Mouse (Mus musculus): ENCODE data around the gene 4930578C19Rik. TPM values are rescaled to one million over a fixed set of nuclear protein-coding genes. Genes with fewer than 3 reads are reported as not detected.
"Not testable (repeated sequence)": the region's sequence is repeated elsewhere in the genome, so short reads cannot be mapped to it uniquely, and the experiment has no call there.

4930578C19Rik gene
- total RNA-seq (2021), result 1 to 10 TPM; 1.5 to 1.8 TPM

DNA sequence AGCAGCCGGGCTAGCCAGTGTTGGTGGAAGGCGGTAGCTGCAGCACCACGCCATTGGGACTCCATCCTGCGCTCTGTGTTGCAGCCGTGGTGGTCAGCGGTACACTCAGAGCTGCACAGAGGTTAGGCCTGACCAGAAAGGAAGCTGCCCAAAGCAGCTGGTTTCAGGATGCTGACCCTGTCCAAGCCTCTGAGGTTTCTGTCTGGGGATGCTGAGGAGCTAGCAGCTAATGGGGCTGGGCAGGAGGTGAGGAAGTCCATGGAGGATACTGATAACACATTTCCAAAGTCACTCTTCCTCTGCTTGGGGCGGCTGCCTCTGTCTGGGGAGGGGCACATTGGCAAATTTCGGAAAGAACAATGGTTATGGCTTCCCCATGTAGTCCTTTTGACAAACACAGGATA, at the start of gene 4930578C19Rik:
Gene 4930578C19Rik, minus strand, starts transcription at position 200 of the 404 bp plus-strand sequence.
- no peak for DNase-seq
- intact Hi-C loops (cut with DNase I), result no loop called here

DNA sequence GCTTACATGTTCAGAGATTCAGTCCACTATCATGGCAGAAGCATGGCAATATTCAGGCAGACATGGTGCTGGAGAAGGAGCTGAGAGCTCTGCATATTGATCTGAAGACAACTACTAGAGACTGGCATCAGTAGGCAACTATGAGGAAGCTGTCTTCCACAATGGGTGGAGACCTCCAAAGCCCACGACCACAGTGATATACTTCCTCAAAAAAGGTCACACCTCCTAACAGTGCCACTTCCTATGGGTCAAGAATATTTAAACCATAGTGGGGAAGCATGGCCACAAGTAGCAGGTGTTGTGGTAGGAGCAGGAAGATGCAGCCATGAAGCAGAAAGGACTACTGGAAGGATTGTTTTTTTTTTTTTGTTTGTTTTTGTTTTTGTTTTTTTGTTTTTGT, 6.5 kb upstream of the 4930578C19Rik start:
- no peak for DNase-seq
- intact Hi-C loops (cut with DNase I), result no loop called here

DNA sequence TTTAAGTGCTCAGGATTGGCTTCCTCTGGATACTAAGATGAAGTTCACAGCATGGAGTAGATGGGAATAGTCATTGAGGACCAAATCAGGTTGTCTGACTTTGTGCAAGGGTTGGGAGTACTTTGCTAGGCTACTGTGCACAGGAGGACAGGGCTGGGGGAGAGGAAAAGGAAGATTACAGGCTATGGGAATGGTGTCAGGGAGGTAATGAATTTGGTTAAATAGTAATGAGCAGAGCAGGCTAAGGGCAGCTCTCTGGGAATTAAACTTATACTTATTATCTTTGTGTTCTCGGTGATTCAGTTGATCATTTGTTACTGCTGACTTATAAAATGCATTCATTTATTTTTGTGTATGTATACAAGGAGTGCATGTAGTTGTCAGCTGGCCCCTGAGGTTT, 1.7 kb upstream of the 4930578C19Rik start:
- DNase-seq, result no peak
- intact Hi-C loops (cut with DNase I), result no loop called here

GRCm38 (mm10) chrX:18451559-18451958, 9.6 kb downstream of the 4930578C19Rik start:
- peak; percentile 20 for DNase-seq

DNA sequence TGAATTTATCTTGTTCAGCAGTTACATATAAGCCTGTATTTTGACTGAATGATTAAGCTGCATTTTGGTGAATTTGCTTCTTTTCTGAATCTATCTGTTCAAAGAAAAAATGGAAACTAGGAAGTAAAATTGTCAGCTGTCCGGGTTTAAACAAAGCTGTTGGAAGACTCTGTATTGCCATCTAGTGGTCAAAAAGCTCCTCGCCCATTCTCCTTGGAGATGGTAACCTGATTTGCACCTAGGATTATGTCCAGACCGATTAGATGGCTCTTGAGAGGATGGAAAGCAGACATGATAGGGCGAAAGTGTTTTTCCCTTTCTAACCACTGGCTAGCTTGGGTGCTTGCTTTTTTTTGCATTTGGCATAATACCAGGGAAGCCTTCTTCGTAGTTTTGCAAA, 19.1 kb downstream of the 4930578C19Rik start:
- peak; percentile 37 for DNase-seq
- intact Hi-C loops (cut with DNase I), result loop anchor here (5.0 kb wide), 1 partner anchor 185 kb away; no protein-coding TSS in a partner anchor

More at GRCm38 (mm10) chrX:18451559-18451958, 9.6 kb downstream of the 4930578C19Rik start:
- intact Hi-C loops (cut with DNase I), result no loop called here

GRCm38 (mm10) chrX:18425451-18425850, 35.7 kb downstream of the 4930578C19Rik start:
- intact Hi-C loops (cut with DNase I), result no loop called here
- no peak for DNase-seq

DNA sequence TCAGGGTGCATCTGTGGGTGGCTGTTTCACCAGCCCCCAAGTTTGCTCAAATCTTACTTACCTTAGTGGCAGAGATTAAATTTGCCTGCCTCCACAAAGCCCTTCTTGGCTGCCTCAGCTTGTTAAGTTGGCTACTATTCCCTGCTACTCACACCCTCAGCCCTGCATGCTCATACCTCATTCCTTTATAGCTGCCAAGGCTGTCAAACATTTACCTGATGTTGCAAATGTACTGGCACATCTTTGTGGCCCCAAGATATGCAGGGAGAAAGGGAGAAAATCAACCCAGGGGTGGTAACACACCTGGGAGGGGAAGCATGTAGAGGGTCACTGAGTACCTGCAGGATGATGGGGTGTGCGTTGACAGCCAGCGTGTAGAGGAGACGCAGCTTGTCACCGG, 38.0 kb downstream of the 4930578C19Rik start:
- intact Hi-C loops (cut with DNase I), result no loop called here
- DNase-seq, result no peak

DNA sequence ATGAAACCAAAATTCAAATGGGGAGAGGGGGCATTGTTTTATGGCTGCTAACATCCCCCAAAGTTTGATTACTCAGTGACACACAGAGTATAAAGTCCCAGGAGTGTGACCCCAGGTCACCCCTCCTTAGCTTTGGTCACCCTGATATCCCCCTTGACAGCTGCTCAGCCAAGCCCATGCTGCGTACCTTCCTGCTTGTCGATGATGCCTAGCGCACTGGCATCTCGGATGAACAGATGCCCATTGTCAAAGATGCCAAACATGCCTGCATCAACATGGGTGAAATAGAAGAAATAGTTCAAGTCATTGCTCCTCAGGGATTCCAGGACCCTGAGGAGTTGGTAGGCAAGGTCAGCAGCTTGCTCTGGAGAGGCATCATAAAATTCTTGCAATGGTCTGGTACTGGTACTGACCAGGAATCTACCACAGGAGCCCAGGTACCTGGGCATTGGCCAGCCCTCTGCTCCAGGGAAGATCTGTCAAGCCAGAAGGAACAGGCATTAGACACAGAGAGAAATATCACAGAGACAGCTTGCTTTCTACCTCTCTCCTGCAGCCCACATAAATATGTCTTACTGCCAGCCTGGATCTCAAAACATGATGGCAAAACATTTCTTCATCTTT, 40.9 kb downstream of the 4930578C19Rik start:
- no peak for DNase-seq
- intact Hi-C loops (cut with DNase I), result no loop called here

- intact Hi-C loops (cut with DNase I), result no loop called here
Observed at GRCm38 (mm10) chrX:18418977-18419376, 42.2 kb downstream of the 4930578C19Rik start.

GRCm38 (mm10) chrX:18414560-18414959, 46.6 kb downstream of the 4930578C19Rik start:
- intact Hi-C loops (cut with DNase I), result no loop called here

More at GRCm38 (mm10) chrX:18418977-18419376, 42.2 kb downstream of the 4930578C19Rik start:
- no peak for DNase-seq

GRCm38 (mm10) chrX:18411071-18411840, 49.9 kb downstream of the 4930578C19Rik start:
- DNase-seq, result no peak
- intact Hi-C loops (cut with DNase I), result no loop called here

More at GRCm38 (mm10) chrX:18414560-18414959, 46.6 kb downstream of the 4930578C19Rik start:
- DNase-seq, result no peak

DNA sequence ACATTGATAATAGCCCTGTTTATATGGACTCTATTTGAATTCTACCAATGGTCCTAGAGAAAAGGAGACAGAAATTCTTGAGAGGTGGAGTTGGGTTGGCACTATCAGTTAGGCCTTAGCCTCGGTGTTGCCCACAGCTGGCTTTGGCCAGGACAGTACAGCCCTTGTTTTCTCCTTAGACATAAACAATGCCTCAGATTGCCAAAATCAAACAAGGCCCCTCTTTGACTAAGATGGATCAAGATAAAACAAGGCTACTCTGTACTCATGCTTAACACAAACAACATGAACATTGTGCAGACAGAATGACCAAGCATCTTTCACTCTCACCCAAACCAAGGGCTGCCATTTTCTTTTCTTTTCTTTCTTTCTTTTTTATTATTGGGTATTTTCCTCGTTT, 51.6 kb downstream of the 4930578C19Rik start:
- DNase-seq, result no peak
- intact Hi-C loops (cut with DNase I), result no loop called here

- intact Hi-C loops (cut with DNase I), result no loop called here
- no peak for DNase-seq
Observed at GRCm38 (mm10) chrX:18402296-18402695, 58.9 kb downstream of the 4930578C19Rik start.

GRCm38 (mm10) chrX:18396700-18397099, 64.5 kb downstream of the 4930578C19Rik start:
- intact Hi-C loops (cut with DNase I), result no loop called here

GRCm38 (mm10) chrX:18384181-18384580, 77.0 kb downstream of the 4930578C19Rik start:
- DNase-seq; intact Hi-C loops (cut with DNase I): not testable (repeated sequence)

More at GRCm38 (mm10) chrX:18396700-18397099, 64.5 kb downstream of the 4930578C19Rik start:
- no peak for DNase-seq
